ENCODE assay signal across 10 mouse cellular contexts in the genomic region with DNA sequence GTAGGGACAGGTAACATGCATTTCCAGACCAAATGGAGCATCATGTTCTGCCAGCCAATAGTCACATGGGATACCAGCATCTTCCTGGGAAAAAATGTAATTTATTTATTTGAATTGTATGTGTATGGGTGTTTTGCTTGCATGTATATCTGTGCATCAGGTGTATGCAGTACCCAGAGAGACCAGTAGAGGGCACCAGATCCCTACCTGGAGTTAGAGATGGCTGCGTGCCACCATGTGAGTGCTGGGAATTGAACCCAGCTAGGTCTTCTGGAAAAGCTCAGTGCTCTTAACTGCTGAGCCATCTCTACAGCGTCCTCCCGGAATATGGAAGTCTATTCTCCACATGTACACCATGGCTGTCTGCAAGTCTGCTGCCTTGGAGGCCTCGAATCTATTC. TPM values are rescaled to one million over a fixed set of nuclear protein-coding genes. Genes with fewer than 3 reads are reported as not detected.
DNase-seq lines count a peak whose midpoint lies in the region; ATAC-seq and TF ChIP-seq lines count a peak whose summit lies in the region.
"Had no signal": no experiment of that assay in that cellular context is flagged by ENCODE, and none has a peak within 500 bp of the region (broad histone marks: within the 10 kb centered on the region; RNA-seq: fewer than 3 reads in every experiment).

No protein-coding gene starts in this region.

- H3K36me3 ChIP-seq in forebrain, postnatal 0 days (ENCODE audit: insufficient read depth), result no peaks in the 10 kb centered on the region
- no peaks in the 10 kb centered on the region for H3K36me3 ChIP-seq in forebrain, embryonic 14.5 days (ENCODE audit: control insufficient read depth, insufficient read depth, low read length)
- no peaks in the 10 kb centered on the region for H3K36me3 ChIP-seq in lung, embryonic 14.5 days (ENCODE audit: insufficient read depth)
- H3K36me3 ChIP-seq in G1E (replicated peaks), result no peaks in the 10 kb centered on the region
- no peaks in the 10 kb centered on the region for H3K36me3 ChIP-seq in liver, embryonic 14.5 days (replicated peaks; ENCODE audit: control insufficient read depth, insufficient read depth, low read depth)

- no peaks in the 10 kb centered on the region for H3K4me1 ChIP-seq in forebrain, postnatal 0 days (ENCODE audit: insufficient read depth)
- no peaks in the 10 kb centered on the region for H3K4me1 ChIP-seq in forebrain, embryonic 14.5 days (ENCODE audit: control insufficient read depth, insufficient read depth, low read length)
- no peaks in the 10 kb centered on the region for H3K4me1 ChIP-seq in lung, embryonic 14.5 days (ENCODE audit: insufficient read depth)
- no peaks in the 10 kb centered on the region for H3K4me1 ChIP-seq in G1E (ENCODE audit: insufficient read depth, low read depth, low read length)
- H3K4me1 ChIP-seq in liver, embryonic 14.5 days (replicated peaks; ENCODE audit: control insufficient read depth in 2 of 2, insufficient read depth in 2 of 2, low read length in 1 of 2), result no peaks in the 10 kb centered on the region

- DNase-seq in forebrain, postnatal 0 days, result no peak
- DNase-seq in forebrain, embryonic 14.5 days (ENCODE audit: low spot score), result no peak
- DNase-seq in lung, embryonic 14.5 days, result no peak
- no peak for DNase-seq in lung, adult 18-20 months
- no peak for DNase-seq in G1E (ENCODE audit: low spot score)
- DNase-seq in liver, embryonic 14.5 days (ENCODE audit: low read depth in 3 of 3, low spot score in 3 of 3), result peak in 1 of 3 experiments; percentile 3
- DNase-seq in right cerebral cortex, postnatal 14 days, result no peak
- DNase-seq in gastrocnemius, postnatal 25 days, result no peak

- TF ChIP-seq CTCF in forebrain, postnatal 0 days (IDR thresholded peaks at IDR 0.05; ENCODE audit: low read depth), result peak; percentile 55
- peak; percentile 61 for TF ChIP-seq CTCF in lung, embryonic 14.5 days (IDR thresholded peaks at IDR 0.05; ENCODE audit: low read depth)
- TF ChIP-seq CTCF in G1E (IDR thresholded peaks at IDR 0.05; ENCODE audit: low read depth, low read length), result peak; percentile 37
- peak; percentile 79 for TF ChIP-seq CTCF in liver, embryonic 14.5 days (IDR thresholded peaks at IDR 0.05; ENCODE audit: low read depth)

- 89% methylated on average over 4 of the region's 4 CpGs for WGBS in forebrain, postnatal 0 days
- WGBS in forebrain, embryonic 14.5 days, result 82% methylated on average over 4 of the region's 4 CpGs
- WGBS in lung, embryonic 14.5 days, result 90% methylated on average over 4 of the region's 4 CpGs
- 58% methylated on average over 4 of the region's 4 CpGs for WGBS in liver, embryonic 14.5 days (ENCODE audit: insufficient replicate concordance)

- no peaks in the 10 kb centered on the region for H3K9me3 ChIP-seq in forebrain, postnatal 0 days (ENCODE audit: low read length)
- no peaks in the 10 kb centered on the region for H3K9me3 ChIP-seq in forebrain, embryonic 14.5 days (replicated peaks; ENCODE audit: control insufficient read depth, low read length)
- H3K9me3 ChIP-seq in lung, embryonic 14.5 days (ENCODE audit: low read depth, low read length), result no peaks in the 10 kb centered on the region; the same call in 1 of the 2 replicates
- peaks cover 25% of the 10 kb centered on the region for H3K9me3 ChIP-seq in G1E (replicated peaks)
- H3K9me3 ChIP-seq in liver, embryonic 14.5 days (ENCODE audit: control insufficient read depth, low read length), result no peaks in the 10 kb centered on the region

- H3K4me2 ChIP-seq in forebrain, postnatal 0 days (ENCODE audit: low read depth), result no peak overlapping the region
- no peak overlapping the region for H3K4me2 ChIP-seq in forebrain, embryonic 14.5 days (ENCODE audit: low read length)
- H3K4me2 ChIP-seq in lung, embryonic 14.5 days, result no peak overlapping the region
- no peak overlapping the region for H3K4me2 ChIP-seq in liver, embryonic 14.5 days (ENCODE audit: low read depth)

- H3K27me3 ChIP-seq in forebrain, postnatal 0 days (ENCODE audit: insufficient read depth, low read length), result no peaks in the 10 kb centered on the region
- no peaks in the 10 kb centered on the region for H3K27me3 ChIP-seq in forebrain, embryonic 14.5 days (replicated peaks; ENCODE audit: control insufficient read depth, insufficient read depth, low read length)
- no peaks in the 10 kb centered on the region for H3K27me3 ChIP-seq in lung, embryonic 14.5 days (ENCODE audit: insufficient read depth, low read length)
- no peaks in the 10 kb centered on the region for H3K27me3 ChIP-seq in G1E (ENCODE audit: insufficient read depth, low read length)
- H3K27me3 ChIP-seq in liver, embryonic 14.5 days (ENCODE audit: control insufficient read depth, insufficient read depth, low read length), result no peaks in the 10 kb centered on the region

- H3K9ac ChIP-seq in forebrain, postnatal 0 days, result no peak overlapping the region
- no peak overlapping the region for H3K9ac ChIP-seq in forebrain, embryonic 14.5 days (ENCODE audit: low read length)
- no peak overlapping the region for H3K9ac ChIP-seq in lung, embryonic 14.5 days
- no peak overlapping the region for H3K9ac ChIP-seq in liver, embryonic 14.5 days (replicated peaks)

- no peak overlapping the region for H3K4me3 ChIP-seq in forebrain, postnatal 0 days (ENCODE audit: low read depth, low read length)
- H3K4me3 ChIP-seq in forebrain, embryonic 14.5 days (ENCODE audit: low read depth, low read length), result no peak overlapping the region
- H3K4me3 ChIP-seq in lung, embryonic 14.5 days (ENCODE audit: low read depth, low read length), result no peak overlapping the region
- H3K4me3 ChIP-seq in G1E (ENCODE audit: low read depth, low read length), result no peak overlapping the region
- H3K4me3 ChIP-seq in liver, embryonic 14.5 days (ENCODE audit: insufficient read depth in 1 of 2, low read depth in 2 of 2, low read length in 2 of 2), result no peak overlapping the region
- H3K4me3 ChIP-seq: myocyte had no signal

- no peak for TF ChIP-seq EP300 in liver, embryonic 14.5 days (IDR thresholded peaks at IDR 0.05; ENCODE audit: low read depth)

- ATAC-seq in forebrain, postnatal 0 days, result no peak
- ATAC-seq in forebrain, embryonic 14.5 days, result no peak
- ATAC-seq in lung, embryonic 14.5 days (ENCODE audit: insufficient read depth), result no peak
- ATAC-seq in G1E (ENCODE audit: extremely low read depth, insufficient number of reproducible peaks, low FRiP score, poor library complexity, severe bottlenecking), result no peak
- no peak for ATAC-seq in liver, embryonic 14.5 days (ENCODE audit: insufficient read depth)

- H3K27ac ChIP-seq in forebrain, postnatal 0 days (ENCODE audit: low read depth, low read length), result no peak overlapping the region
- H3K27ac ChIP-seq in forebrain, embryonic 14.5 days (ENCODE audit: low read depth, low read length), result no peak overlapping the region
- no peak overlapping the region for H3K27ac ChIP-seq in lung, embryonic 14.5 days (ENCODE audit: low read depth)
- no peak overlapping the region for H3K27ac ChIP-seq in liver, embryonic 14.5 days

RNA-seq across cellular contexts. Expression of a gene that starts 8.2 kb away (rescaled TPM):
- total RNA-seq in forebrain, postnatal 0 days (2014; rRNA removed), result 26.8 and 33.0 TPM in 2 replicates
- 11.7 and 14.3 TPM in 2 replicates for polyA plus RNA-seq in forebrain, postnatal 0 days (2015; fragmentation: Nextera tagmentation; extraction: Ambion mirVana)
- 5.3 and 6.1 TPM in 2 replicates for polyA plus RNA-seq in forebrain, embryonic 14.5 days (2014; fragmentation: Nextera tagmentation; extraction: Ambion mirVana)
- 0.57 and 0.84 TPM in 2 replicates for polyA plus RNA-seq in lung, embryonic 14.5 days (2014; fragmentation: Nextera tagmentation; extraction: Ambion mirVana)
- not detected in 2 replicates for total RNA-seq in G1E (2014; fragmentation: Nextera tagmentation)
- 0.05 and 0.06 TPM in 2 replicates for total RNA-seq in G1E (2017)
- polyA plus RNA-seq in G1E (2012), result not detected in 2 replicates
- 0.06 and 0.07 TPM in 2 replicates for polyA plus RNA-seq in liver, embryonic 14.5 days (2012; rRNA removed)
- polyA plus RNA-seq in liver, embryonic 14.5 days (2014; fragmentation: Nextera tagmentation; extraction: Ambion mirVana), result 0.04 TPM in 2 replicates
- total RNA-seq in gastrocnemius, postnatal 25 days (2021), result under 1 TPM; 0.77 to 0.99 TPM
- total RNA-seq: common myeloid progenitor, adult 5-6 weeks had no signal
- polyA plus RNA-seq: myocyte had no signal
